12 mouse cellular contexts compared by ENCODE assay signal in the genomic region with DNA sequence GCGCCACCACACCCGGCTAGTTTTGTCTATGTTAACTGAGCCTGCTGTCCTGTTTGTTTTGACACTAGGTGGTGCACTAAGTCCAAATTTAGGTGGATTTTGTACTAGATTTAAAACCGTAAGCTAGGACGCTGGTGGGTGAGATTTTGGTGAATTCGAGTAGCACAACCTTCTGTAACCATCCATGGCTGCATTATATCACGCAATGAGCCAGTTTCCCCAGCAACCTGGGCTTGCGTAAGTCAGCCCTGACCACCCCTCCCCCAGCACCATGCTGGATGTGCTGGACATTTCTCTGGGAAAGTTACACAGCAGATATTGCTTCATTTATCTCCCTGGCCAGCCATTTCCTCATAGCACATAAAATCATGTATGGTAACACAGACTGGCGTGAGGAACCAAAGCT. TPM values are rescaled to one million over a fixed set of nuclear protein-coding genes. Genes with fewer than 3 reads are reported as not detected.
DNase-seq lines count a peak whose midpoint lies in the region; ATAC-seq and TF ChIP-seq lines count a peak whose summit lies in the region.
"Had no signal": no experiment of that assay in that cellular context is flagged by ENCODE, and none has a peak within 500 bp of the region (broad histone marks: within the 10 kb centered on the region; RNA-seq: fewer than 3 reads in every experiment).

No protein-coding gene starts in this region.

- intact Hi-C loops in heart, postnatal 14 days (cut with DNase I), result no loop called here

- no peak overlapping the region for H3K4me2 ChIP-seq in heart, embryonic 12.5 days
- no peak overlapping the region for H3K4me2 ChIP-seq in CH12.LX (ENCODE audit: insufficient read depth, low read depth, poor library complexity, severe bottlenecking)
- no peak overlapping the region for H3K4me2 ChIP-seq in lung, postnatal 0 days (replicated peaks; ENCODE audit: low read depth, low read length)

- TF ChIP-seq EP300 in CH12.LX (IDR thresholded peaks at IDR 0.05; ENCODE audit: low read length), result no peak
- TF ChIP-seq EP300 in lung, postnatal 0 days (IDR thresholded peaks at IDR 0.05), result no peak

- no peak for TF ChIP-seq POLR2A in CH12.LX (IDR thresholded peaks at IDR 0.05; ENCODE audit: low read depth, low read length)

- no peak overlapping the region for H3K4me3 ChIP-seq in heart, embryonic 12.5 days
- H3K4me3 ChIP-seq in CH12.LX (replicated peaks in 1 of 3; ENCODE audit: low read depth in 2 of 3, low read length in 2 of 3, poor library complexity in 1 of 3), result no peak overlapping the region
- no peak overlapping the region for H3K4me3 ChIP-seq in lung, postnatal 0 days (ENCODE audit: low read depth, low read length)
- H3K4me3 ChIP-seq: erythroblast, embryonic 14.5 days; hindbrain, embryonic 10.5 days had no signal

- ATAC-seq in heart, embryonic 12.5 days (ENCODE audit: insufficient number of reproducible peaks, low FRiP score), result 0 out of 2 replicates have a peak, but pooled peaks have one; percentile 11
- ATAC-seq in lung, postnatal 0 days, result peak; percentile 77
- ATAC-seq in inflammation-experienced regulatory T-cells, adult 6 months, result no peak
- ATAC-seq: midbrain, embryonic 16.5 days had no signal

- 68% methylated on average over 8 of the region's 8 CpGs for WGBS in heart, embryonic 12.5 days
- WGBS in lung, postnatal 0 days, result 66% methylated on average over 8 of the region's 8 CpGs

- H3K27ac ChIP-seq in heart, embryonic 12.5 days (ENCODE audit: poor library complexity, severe bottlenecking), result no peak overlapping the region
- H3K27ac ChIP-seq in CH12.LX (ENCODE audit: insufficient read depth, low read depth), result no peak overlapping the region
- H3K27ac ChIP-seq in lung, postnatal 0 days (ENCODE audit: low read length), result no peak overlapping the region
- H3K27ac ChIP-seq: hindbrain, embryonic 10.5 days had no signal

- 0 out of 2 replicates have a peak, but pooled peaks cover 4% of the 10 kb centered on the region for H3K4me1 ChIP-seq in heart, embryonic 12.5 days (replicated peaks)
- H3K4me1 ChIP-seq in CH12.LX (ENCODE audit: control insufficient read depth in 1 of 2, insufficient read depth in 2 of 2), result no peaks in the 10 kb centered on the region
- no peaks in the 10 kb centered on the region for H3K4me1 ChIP-seq in lung, postnatal 0 days (ENCODE audit: insufficient read depth, low read depth, low read length)
- H3K4me1 ChIP-seq: hindbrain, embryonic 10.5 days had no signal

- no peaks in the 10 kb centered on the region for H3K79me2 ChIP-seq in CH12.LX (replicated peaks; ENCODE audit: control insufficient read depth, extremely low read depth, insufficient read depth, poor library complexity, severe bottlenecking)

- H3K9me3 ChIP-seq in heart, embryonic 12.5 days (replicated peaks), result peaks cover 8% of the 10 kb centered on the region; the same call in 1 of the 2 replicates
- peaks cover 3% of the 10 kb centered on the region for H3K9me3 ChIP-seq in CH12.LX (replicated peaks; ENCODE audit: low read length)
- no peaks in the 10 kb centered on the region for H3K9me3 ChIP-seq in lung, postnatal 0 days (ENCODE audit: low read length)
- H3K9me3 ChIP-seq: hindbrain, embryonic 10.5 days had no signal

- no peak for DNase-seq in heart, postnatal 14 days
- DNase-seq in CH12.LX (ENCODE audit: extremely low read depth), result no peak
- DNase-seq in adrenal gland, postnatal 36 days, result peak; percentile 63 to 71
- peak; percentile 69 for DNase-seq in lung, postnatal 0 days (ENCODE audit: low spot score)
- no peak for DNase-seq in ovary, postnatal 10 days (ENCODE audit: low spot score)
- DNase-seq in cerebellum, adult 9-11 months, result no peak

- TF ChIP-seq RAD21 in CH12.LX (IDR thresholded peaks at IDR 0.05; ENCODE audit: low read depth, low read length), result peak; percentile 46

- dilution Hi-C loops in CH12.LX (cut with MboI; ENCODE audit: extremely low pct_ligation_motif_present, extremely low pct_unique_long_range_greater_than_20kb, low sequenced_read_pairs), result no loop called here

- H3K9ac ChIP-seq in heart, embryonic 12.5 days, result no peak overlapping the region
- no peak overlapping the region for H3K9ac ChIP-seq in CH12.LX (ENCODE audit: insufficient read depth, low read depth)
- H3K9ac ChIP-seq in lung, postnatal 0 days (replicated peaks; ENCODE audit: low read depth), result no peak overlapping the region

- no peaks in the 10 kb centered on the region for H3K36me3 ChIP-seq in heart, embryonic 12.5 days
- H3K36me3 ChIP-seq in CH12.LX (replicated peaks in 1 of 2; ENCODE audit: control insufficient read depth in 1 of 2, insufficient read depth in 1 of 2, low read length in 1 of 2), result no peaks in the 10 kb centered on the region
- no peaks in the 10 kb centered on the region for H3K36me3 ChIP-seq in lung, postnatal 0 days (ENCODE audit: insufficient read depth, low read length)
- H3K36me3 ChIP-seq: G1E; hindbrain, embryonic 10.5 days had no signal

- no peaks in the 10 kb centered on the region for H3K27me3 ChIP-seq in heart, embryonic 12.5 days (replicated peaks)
- no peaks in the 10 kb centered on the region for H3K27me3 ChIP-seq in CH12.LX (replicated peaks)
- no peaks in the 10 kb centered on the region for H3K27me3 ChIP-seq in lung, postnatal 0 days (replicated peaks; ENCODE audit: insufficient read depth, low read length)

- peak in 1 of 2 experiments; percentile 49; a peak in 2 of 4 replicates for TF ChIP-seq CTCF in CH12.LX (conservative IDR thresholded peaks at IDR 0.05 in 1 of 2, IDR thresholded peaks at IDR 0.05 in 1 of 2; ENCODE audit: low read depth in 2 of 2, low read length in 2 of 2)
- peak; percentile 37 for TF ChIP-seq CTCF in lung, postnatal 0 days (IDR thresholded peaks at IDR 0.05)

- in situ Hi-C loops in CH12.LX (cut with MboI; ENCODE audit: low pct_ligation_motif_present, low pct_unique_long_range_greater_than_20kb, low sequenced_read_pairs), result loop anchor here (10.0 to 25.0 kb wide), 3 partner anchors 143 to 400 kb away; partner anchors contain the start of genes Dbt, Rtca and Sass6

TF ChIP-seq in CH12.LX, 34 proteins besides CTCF, POLR2A, EP300 and RAD21:
- TF ChIP-seq ETS1 (conservative IDR thresholded peaks at IDR 0.05; ENCODE audit: low read depth, low read length) (no peak), SMC3 (IDR thresholded peaks at IDR 0.05; ENCODE audit: low read depth, low read length) (peak; percentile 27)

RNA-seq across cellular contexts. Expression of gene Slc35a3, which starts 24.7 kb away (rescaled TPM):
- polyA plus RNA-seq in heart, embryonic 12.5 days (2016; fragmentation: Nextera tagmentation; extraction: Ambion mirVana), result 14.8 and 16.0 TPM in 2 replicates
- 10 to 100 TPM; 17.3 to 17.5 TPM for total RNA-seq in heart, postnatal 14 days (2021)
- total RNA-seq in CH12.LX (2012; rRNA removed) (16.3 and 17.8 TPM in 2 replicates), CH12.LX (2014; rRNA removed) (45.7 and 52.5 TPM in 2 replicates)
- polyA plus RNA-seq in CH12.LX (2012; ENCODE audit: insufficient read length, low read depth), result 21.7 and 24.6 TPM in 2 replicates
- 10 to 100 TPM; 23.1 to 33.5 TPM for total RNA-seq in adrenal gland, postnatal 36 days (2021)
- 10.0 TPM in 2 replicates for polyA plus RNA-seq in lung, postnatal 0 days (2015; fragmentation: Nextera tagmentation; extraction: Ambion mirVana)
- polyA plus RNA-seq in inflammation-experienced regulatory T-cells, adult 6 months (2017; shearing (Covaris generic)), result 1 to 10 TPM; 6.4 to 8.8 (median 7.6) TPM

RNA-seq across cellular contexts. Expression of gene Gm43191, which starts 56.3 kb away (rescaled TPM):
- not detected in 2 replicates for polyA plus RNA-seq in heart, embryonic 12.5 days (2016; fragmentation: Nextera tagmentation; extraction: Ambion mirVana)
- total RNA-seq in heart, postnatal 14 days (2021), result 1 to 10 TPM in 1 of 2 experiments, not detected in 1; 1.0 TPM
- total RNA-seq in CH12.LX (2012; rRNA removed) (not detected in 2 replicates), CH12.LX (2014; rRNA removed) (not detected in 2 replicates)
- polyA plus RNA-seq in CH12.LX (2012; ENCODE audit: insufficient read length, low read depth), result 0.51 TPM in 1 of 2 replicates, not detected in the other
- total RNA-seq in adrenal gland, postnatal 36 days (2021), result not detected
- polyA plus RNA-seq in lung, postnatal 0 days (2015; fragmentation: Nextera tagmentation; extraction: Ambion mirVana), result not detected in 2 replicates
- not detected for polyA plus RNA-seq in inflammation-experienced regulatory T-cells, adult 6 months (2017; shearing (Covaris generic))
- total RNA-seq: G1E had no signal
- polyA plus RNA-seq: erythroblast, embryonic 14.5 days; G1E; hindbrain, embryonic 10.5 days; midbrain, embryonic 16.5 days had no signal

Comparison
In these comparisons a context has a peak if more than half of its experiments do, and no peak if none do; other contexts are left out.
1. DNase-seq: peak in adrenal gland, postnatal 36 days (2 of 2) and lung, postnatal 0 days (single experiment); none in heart, postnatal 14 days (0 of 2), CH12.LX (single experiment), ovary, postnatal 10 days (single experiment) and cerebellum, adult 9-11 months (single experiment).